Mouse (Mus musculus): ENCODE results near the gene Gas2l1.
"Not testable (repeated sequence)": the region's sequence is repeated elsewhere in the genome, so short reads cannot be mapped to it uniquely, and the experiment has no call there.

The Gas2l1 gene

GRCm38 (mm10) chr11:5099576-5100183, 34.6 kb upstream of the Gas2l1 start:
- Histone ChIP-seq H3K9me3 (ENCODE audit: low read length) (no peaks in the 10 kb centered on the region), H3K4me1 (replicated peaks; ENCODE audit: low read depth, low read length) (peaks cover 52% of the 10 kb centered on the region), H3K36me3 (ENCODE audit: insufficient read depth, low read length) (peaks cover 38% of the 10 kb centered on the region), H3K4me3 (replicated peaks; ENCODE audit: low read length) (peak overlapping the region; percentile 98), H3K27me3 (ENCODE audit: insufficient read depth, low read length) (no peaks in the 10 kb centered on the region)
- no peak for TF ChIP-seq CTCF (conservative IDR thresholded peaks at IDR 0.05; ENCODE audit: low read length)

- Histone ChIP-seq H3K36me3 (ENCODE audit: insufficient read depth, low read length) (peaks cover 36% of the 10 kb centered on the region), H3K4me1 (replicated peaks; ENCODE audit: low read depth, low read length) (peaks cover 59% of the 10 kb centered on the region), H3K9me3 (ENCODE audit: low read length) (no peaks in the 10 kb centered on the region), H3K27me3 (ENCODE audit: insufficient read depth, low read length) (no peaks in the 10 kb centered on the region), H3K4me3 (replicated peaks; ENCODE audit: low read length) (peak within 1 kb of the TSS; percentile 98)
- TF ChIP-seq CTCF (conservative IDR thresholded peaks at IDR 0.05; ENCODE audit: low read length) = no peak
- TF ChIP-seq POU5F1 (IDR thresholded peaks at IDR 0.05; ENCODE audit: borderline replicate concordance, low read length) = no peak
- no peak for TF ChIP-seq NANOG (IDR thresholded peaks at IDR 0.05; ENCODE audit: borderline replicate concordance, low read length)
These were observed 33.8 kb upstream of the Gas2l1 start, which contains the start of the genes Rhbdd3 and Ewsr1 for GRCm38 (mm10) chr11:5098736-5099542. Gene Rhbdd3, plus strand, starts transcription at chr11:5098926. Gene Ewsr1, minus strand, starts transcription at chr11:5099266.

DNA sequence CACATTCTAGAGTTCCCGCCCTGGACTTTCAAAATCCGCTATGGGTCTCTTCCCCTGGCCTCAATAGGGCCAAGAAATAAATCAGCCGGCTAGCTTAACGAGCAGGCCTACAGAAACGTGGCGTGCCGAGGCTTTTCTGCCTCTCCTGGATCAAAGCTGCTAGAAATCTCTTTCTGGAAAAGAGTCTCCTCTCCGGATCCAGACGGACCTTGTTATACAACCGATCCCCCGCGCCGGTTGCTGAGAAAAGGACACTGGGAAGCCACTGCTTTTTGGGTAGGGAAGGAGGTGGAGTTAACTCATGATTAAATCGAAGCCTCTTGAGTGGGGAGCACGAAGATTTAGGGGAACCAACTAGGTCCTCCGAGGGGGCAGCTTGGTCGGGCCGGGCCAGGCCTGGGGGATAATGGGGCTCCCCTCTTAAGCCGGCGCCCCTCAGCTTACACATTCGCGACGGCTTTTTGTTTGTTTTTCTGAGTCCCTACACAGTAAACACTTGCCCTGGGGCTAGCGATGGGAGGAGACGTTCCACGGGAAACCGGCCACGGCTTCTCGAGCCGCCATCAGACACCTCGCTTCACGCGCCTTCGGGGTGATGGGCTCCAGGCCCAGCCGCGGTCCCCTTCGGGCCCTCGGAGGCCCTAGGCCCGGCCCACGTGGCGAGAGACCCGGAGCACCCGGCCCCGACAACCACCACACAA, 33.1 kb upstream of the Gas2l1 start:
- TF ChIP-seq NANOG (IDR thresholded peaks at IDR 0.05; ENCODE audit: borderline replicate concordance, low read length) (no peak), CTCF (conservative IDR thresholded peaks at IDR 0.05; ENCODE audit: low read length) (no peak), POU5F1 (IDR thresholded peaks at IDR 0.05; ENCODE audit: borderline replicate concordance, low read length) (no peak)
- H3K27me3 ChIP-seq (ENCODE audit: insufficient read depth, low read length) = no peaks in the 10 kb centered on the region
- peaks cover 36% of the 10 kb centered on the region for H3K36me3 ChIP-seq (ENCODE audit: insufficient read depth, low read length)
- peaks cover 66% of the 10 kb centered on the region for H3K4me1 ChIP-seq (replicated peaks; ENCODE audit: low read depth, low read length)
- no peaks in the 10 kb centered on the region for H3K9me3 ChIP-seq (ENCODE audit: low read length)
- peak overlapping the region; percentile 98 for H3K4me3 ChIP-seq (replicated peaks; ENCODE audit: low read length)

GRCm38 (mm10) chr11:5096480-5097020, 31.4 kb upstream of the Gas2l1 start:
- TF ChIP-seq POU5F1 (IDR thresholded peaks at IDR 0.05; ENCODE audit: borderline replicate concordance, low read length) (no peak), CTCF (conservative IDR thresholded peaks at IDR 0.05; ENCODE audit: low read length) (no peak), NANOG (IDR thresholded peaks at IDR 0.05; ENCODE audit: borderline replicate concordance, low read length) (no peak)
- peaks cover 68% of the 10 kb centered on the region for H3K4me1 ChIP-seq (replicated peaks; ENCODE audit: low read depth, low read length)
- H3K9me3 ChIP-seq (ENCODE audit: low read length) = no peaks in the 10 kb centered on the region
- H3K4me3 ChIP-seq (replicated peaks; ENCODE audit: low read length) = peak overlapping the region; percentile 98
- peaks cover 37% of the 10 kb centered on the region for H3K36me3 ChIP-seq (ENCODE audit: insufficient read depth, low read length)
- no peaks in the 10 kb centered on the region for H3K27me3 ChIP-seq (ENCODE audit: insufficient read depth, low read length)

DNA sequence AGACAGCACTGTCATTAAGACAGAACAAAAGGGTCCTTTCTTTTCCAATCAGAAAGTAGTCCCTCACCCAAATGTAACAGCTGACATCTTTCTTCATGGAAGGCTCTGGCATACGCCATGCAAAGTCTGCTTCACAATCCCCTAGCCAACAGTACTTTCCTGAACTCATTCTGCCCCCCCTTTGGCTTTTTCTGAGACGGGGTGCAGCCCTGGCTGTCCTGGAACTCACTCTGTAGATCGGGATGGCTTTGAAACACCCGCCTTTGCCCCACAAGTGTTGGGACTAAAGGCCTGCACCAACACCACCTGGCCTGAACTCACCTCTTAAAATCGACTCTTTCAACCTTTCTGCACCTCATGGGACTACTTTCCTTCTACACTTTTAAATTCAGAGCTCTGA, 30.8 kb upstream of the Gas2l1 start:
- Histone ChIP-seq H3K27me3 (ENCODE audit: insufficient read depth, low read length) (no peaks in the 10 kb centered on the region), H3K9me3 (ENCODE audit: low read length) (no peaks in the 10 kb centered on the region), H3K36me3 (ENCODE audit: insufficient read depth, low read length) (peaks cover 39% of the 10 kb centered on the region), H3K4me3 (replicated peaks; ENCODE audit: low read length) (peak overlapping the region; percentile 98), H3K4me1 (replicated peaks; ENCODE audit: low read depth, low read length) (peaks cover 67% of the 10 kb centered on the region)
- TF ChIP-seq POU5F1 (IDR thresholded peaks at IDR 0.05; ENCODE audit: borderline replicate concordance, low read length) = no peak

DNA sequence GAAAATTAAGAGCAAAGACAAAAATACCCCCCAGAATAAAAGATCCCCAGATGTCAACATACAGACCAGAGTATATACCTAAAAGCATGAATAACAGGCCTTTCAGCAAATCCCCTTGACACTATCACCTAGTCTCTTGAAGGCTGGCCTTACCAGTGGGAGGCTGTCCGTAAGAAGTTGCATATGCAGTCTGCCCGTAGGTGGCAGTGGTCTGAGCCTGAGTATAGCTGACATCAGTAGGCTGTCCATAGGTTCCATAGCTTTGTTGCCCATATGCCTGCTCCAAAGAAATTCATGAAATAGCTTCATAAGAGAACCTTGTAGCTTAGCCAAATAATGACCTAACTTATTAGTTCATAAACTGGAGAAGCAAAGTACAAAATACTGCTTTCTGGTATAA, 26.6 kb upstream of the Gas2l1 start:
- H3K36me3 ChIP-seq (ENCODE audit: insufficient read depth, low read length) = peaks cover 76% of the 10 kb centered on the region
- H3K4me3 ChIP-seq (replicated peaks; ENCODE audit: low read length) = no peak overlapping the region
- TF ChIP-seq NANOG (IDR thresholded peaks at IDR 0.05; ENCODE audit: borderline replicate concordance, low read length) (no peak), CTCF (conservative IDR thresholded peaks at IDR 0.05; ENCODE audit: low read length) (no peak), POU5F1 (IDR thresholded peaks at IDR 0.05; ENCODE audit: borderline replicate concordance, low read length) (no peak)
- no peaks in the 10 kb centered on the region for H3K27me3 ChIP-seq (ENCODE audit: insufficient read depth, low read length)
- peaks cover 66% of the 10 kb centered on the region for H3K4me1 ChIP-seq (replicated peaks; ENCODE audit: low read depth, low read length)
- H3K9me3 ChIP-seq (ENCODE audit: low read length) = no peaks in the 10 kb centered on the region

GRCm38 (mm10) chr11:5089147-5089546, 24.0 kb upstream of the Gas2l1 start:
- Histone ChIP-seq H3K27me3 (ENCODE audit: insufficient read depth, low read length) (no peaks in the 10 kb centered on the region), H3K4me1 (replicated peaks; ENCODE audit: low read depth, low read length) (peaks cover 44% of the 10 kb centered on the region), H3K9me3 (ENCODE audit: low read length) (no peaks in the 10 kb centered on the region), H3K36me3 (ENCODE audit: insufficient read depth, low read length) (peaks cover 98% of the 10 kb centered on the region), H3K4me3 (replicated peaks; ENCODE audit: low read length) (no peak overlapping the region)
- TF ChIP-seq CTCF (conservative IDR thresholded peaks at IDR 0.05; ENCODE audit: low read length) (no peak), POU5F1 (IDR thresholded peaks at IDR 0.05; ENCODE audit: borderline replicate concordance, low read length) (no peak), NANOG (IDR thresholded peaks at IDR 0.05; ENCODE audit: borderline replicate concordance, low read length) (no peak)

DNA sequence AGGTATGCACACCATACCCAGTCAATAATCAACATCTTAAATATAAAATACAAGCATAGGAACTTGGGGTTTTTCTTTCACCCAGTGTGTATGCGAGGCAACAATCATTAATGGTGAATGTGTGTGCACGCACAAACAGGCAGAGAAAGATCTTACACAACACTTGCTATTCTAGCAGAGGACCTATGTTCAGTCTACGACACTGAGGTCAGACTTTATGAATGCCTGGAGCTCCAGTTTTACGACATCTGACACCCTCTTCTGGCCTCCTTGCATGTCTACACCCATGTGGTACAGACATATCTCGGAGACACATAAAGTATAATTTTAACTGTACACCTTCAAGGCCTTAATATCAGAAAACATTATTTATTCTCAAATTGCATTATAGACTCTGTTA, 11.7 kb upstream of the Gas2l1 start:
- H3K36me3 ChIP-seq (ENCODE audit: insufficient read depth, low read length) = peaks cover 88% of the 10 kb centered on the region
- H3K27me3 ChIP-seq (ENCODE audit: insufficient read depth, low read length) = not testable (repeated sequence)

More for the DNA sequence above, 11.7 kb upstream of the Gas2l1 start:
- H3K9me3 ChIP-seq (ENCODE audit: low read length); H3K4me3 ChIP-seq (replicated peaks; ENCODE audit: low read length): not testable (repeated sequence)
- H3K4me1 ChIP-seq (replicated peaks; ENCODE audit: low read depth, low read length) = peaks cover 34% of the 10 kb centered on the region
